Mouse (Mus musculus) liver, postnatal 0 days (tissue): ENCODE results near the gene Plin4.

Experiments used
- CTCF ChIP-seq: sonication (generic); IDR thresholded peaks from 2 replicates; pipeline ENCODE4 v1.5.1; 2016; ENCODE audit warnings: antibody characterized with exemption, low read depth
- EP300 ChIP-seq: IDR thresholded peaks from 2 replicates; pipeline ENCODE4 v1.6.1; 2016; ENCODE audit warnings: antibody characterized with exemption, low read depth, mild to moderate bottlenecking

- TF ChIP-seq CTCF (no peak), EP300 (no peak)
Observed at GRCm38 (mm10) chr17:56055945-56056678, 53.5 kb downstream of the Plin4 start.
